Mouse (Mus musculus) inflammation-experienced regulatory T-cells (primary cell): ENCODE results near the gene Cdhr3. TPM values are rescaled to one million over a fixed set of nuclear protein-coding genes. Genes with fewer than 3 reads are reported as not detected.

Experiments used
- polyA plus RNA-seq, 2 experiments: library from polyadenylated mRNA; unstranded; fragments of 100-300 nt; shearing (Covaris generic); gene quantifications; one replicate each; pipeline ENCODE4 v1.2.1; 2017

The Cdhr3 gene
- polyA plus RNA-seq = 1 to 10 TPM in 1 of 2 experiments, under 1 TPM in 1; 0.54 to 1.0 TPM

GRCm38 (mm10) chr12:33092775-33093174 is at the start of gene Cdhr3:
Gene Cdhr3, minus strand, starts transcription at chr12:33092875.

Other genes with a start within 250 kb of the Cdhr3 start
- 10 to 100 TPM; 37.0 to 70.1 TPM for gene Sypl, start 139.0 kb downstream of the Cdhr3 start, polyA plus RNA-seq
- 10 to 100 TPM; 89.2 to 92.5 TPM for gene Atxn7l1, start 54.8 kb upstream of the Cdhr3 start, polyA plus RNA-seq